Comparison of ENCODE assay signal across 9 mouse cellular contexts in the genomic region with DNA sequence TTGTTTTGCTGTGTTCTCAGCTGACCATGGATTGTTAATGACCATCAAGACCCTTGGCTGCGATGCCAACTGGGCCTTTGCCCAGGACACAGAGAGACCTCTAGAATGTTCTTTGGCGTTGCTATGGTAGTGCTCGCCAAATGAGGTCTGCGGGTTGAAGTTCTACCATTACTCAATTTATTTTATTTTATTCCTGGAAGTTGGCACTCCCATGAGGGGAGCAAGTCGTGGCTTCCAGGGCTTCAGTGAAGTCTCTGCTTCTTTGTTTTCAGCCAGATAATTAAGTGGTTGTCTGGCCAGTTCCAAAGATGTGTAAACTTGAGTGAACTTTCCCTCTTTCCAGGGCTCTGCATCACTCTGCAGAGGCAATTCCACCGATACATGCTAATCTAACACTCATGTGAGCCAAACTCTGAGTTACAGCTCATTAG. TPM values are rescaled to one million over a fixed set of nuclear protein-coding genes. Genes with fewer than 3 reads are reported as not detected.
DNase-seq lines count a peak whose midpoint lies in the region; ATAC-seq and TF ChIP-seq lines count a peak whose summit lies in the region.
"Had no signal": no experiment of that assay in that cellular context is flagged by ENCODE, and none has a peak within 500 bp of the region (broad histone marks: within the 10 kb centered on the region; RNA-seq: fewer than 3 reads in every experiment).

No protein-coding gene starts in this region.

- H3K27me3 ChIP-seq in forebrain, embryonic 16.5 days (replicated peaks; ENCODE audit: control insufficient read depth, insufficient read depth, low read length) = no peaks in the 10 kb centered on the region
- H3K27me3 ChIP-seq in forebrain, embryonic 15.5 days = no peaks in the 10 kb centered on the region
- H3K27me3 ChIP-seq in kidney, postnatal 0 days (ENCODE audit: insufficient read depth, low read length) = no peaks in the 10 kb centered on the region
- no peaks in the 10 kb centered on the region for H3K27me3 ChIP-seq in lung, embryonic 15.5 days
- H3K27me3 ChIP-seq in intestine, embryonic 16.5 days (replicated peaks; ENCODE audit: control insufficient read depth, insufficient read depth, low read length) = no peaks in the 10 kb centered on the region
- H3K27me3 ChIP-seq in midbrain, embryonic 13.5 days = no peaks in the 10 kb centered on the region
- H3K27me3 ChIP-seq: liver, embryonic 13.5 days had no signal

- no peak overlapping the region for H3K9ac ChIP-seq in forebrain, embryonic 16.5 days (replicated peaks; ENCODE audit: low read depth, low read length)
- no peak overlapping the region for H3K9ac ChIP-seq in forebrain, embryonic 15.5 days (replicated peaks)
- no peak overlapping the region for H3K9ac ChIP-seq in kidney, postnatal 0 days (ENCODE audit: low read depth, low read length)
- no peak overlapping the region for H3K9ac ChIP-seq in lung, embryonic 15.5 days
- H3K9ac ChIP-seq in intestine, embryonic 16.5 days (ENCODE audit: low read depth, low read length) = no peak overlapping the region
- no peak overlapping the region for H3K9ac ChIP-seq in midbrain, embryonic 13.5 days (replicated peaks)
- H3K9ac ChIP-seq: liver, embryonic 13.5 days had no signal

- TF ChIP-seq POLR2A in brain, embryonic 14.5 days (IDR thresholded peaks at IDR 0.05; ENCODE audit: borderline replicate concordance, extremely low read depth, insufficient read depth, insufficient read length, poor library complexity, severe bottlenecking) = no peak

- H3K4me2 ChIP-seq in forebrain, embryonic 16.5 days (ENCODE audit: low read length) = no peak overlapping the region
- H3K4me2 ChIP-seq in forebrain, embryonic 15.5 days (replicated peaks) = no peak overlapping the region
- H3K4me2 ChIP-seq in kidney, postnatal 0 days (ENCODE audit: low read length) = no peak overlapping the region
- H3K4me2 ChIP-seq in lung, embryonic 15.5 days = no peak overlapping the region
- no peak overlapping the region for H3K4me2 ChIP-seq in intestine, embryonic 16.5 days (ENCODE audit: low read depth, low read length)
- H3K4me2 ChIP-seq in midbrain, embryonic 13.5 days (replicated peaks) = no peak overlapping the region
- H3K4me2 ChIP-seq: liver, embryonic 13.5 days had no signal

- no peaks in the 10 kb centered on the region; the same call in 1 of the 2 replicates for H3K4me1 ChIP-seq in forebrain, embryonic 16.5 days (replicated peaks; ENCODE audit: control insufficient read depth, insufficient read depth, low read length)
- no peaks in the 10 kb centered on the region for H3K4me1 ChIP-seq in forebrain, embryonic 15.5 days
- H3K4me1 ChIP-seq in kidney, postnatal 0 days (replicated peaks; ENCODE audit: insufficient read depth, low read length) = no peaks in the 10 kb centered on the region; the same call in 1 of the 2 replicates
- peaks cover 10% of the 10 kb centered on the region for H3K4me1 ChIP-seq in lung, embryonic 15.5 days
- H3K4me1 ChIP-seq in intestine, embryonic 16.5 days (ENCODE audit: control insufficient read depth, insufficient read depth, low read length) = no peaks in the 10 kb centered on the region
- H3K4me1 ChIP-seq in midbrain, embryonic 13.5 days (replicated peaks) = no peaks in the 10 kb centered on the region
- H3K4me1 ChIP-seq: liver, embryonic 13.5 days had no signal

- H3K4me3 ChIP-seq in forebrain, embryonic 16.5 days (replicated peaks; ENCODE audit: low read length) = no peak overlapping the region
- H3K4me3 ChIP-seq in forebrain, embryonic 15.5 days = no peak overlapping the region
- no peak overlapping the region for H3K4me3 ChIP-seq in kidney, postnatal 0 days (replicated peaks; ENCODE audit: low read depth, low read length)
- H3K4me3 ChIP-seq in lung, embryonic 15.5 days = no peak overlapping the region
- H3K4me3 ChIP-seq in intestine, embryonic 16.5 days (ENCODE audit: low read length) = no peak overlapping the region
- H3K4me3 ChIP-seq in midbrain, embryonic 13.5 days (replicated peaks) = no peak overlapping the region
- H3K4me3 ChIP-seq: liver, embryonic 13.5 days had no signal

- no peaks in the 10 kb centered on the region for H3K36me3 ChIP-seq in forebrain, embryonic 16.5 days (ENCODE audit: control insufficient read depth, insufficient read depth)
- H3K36me3 ChIP-seq in forebrain, embryonic 15.5 days = no peaks in the 10 kb centered on the region
- H3K36me3 ChIP-seq in kidney, postnatal 0 days (ENCODE audit: insufficient read depth, low read length) = no peaks in the 10 kb centered on the region
- H3K36me3 ChIP-seq in lung, embryonic 15.5 days = no peaks in the 10 kb centered on the region
- no peaks in the 10 kb centered on the region for H3K36me3 ChIP-seq in intestine, embryonic 16.5 days (ENCODE audit: control insufficient read depth, insufficient read depth, low read length)
- H3K36me3 ChIP-seq in midbrain, embryonic 13.5 days = no peaks in the 10 kb centered on the region
- H3K36me3 ChIP-seq: liver, embryonic 13.5 days had no signal

- peak; percentile 47 for ATAC-seq in forebrain, embryonic 16.5 days
- no peak for ATAC-seq in forebrain, embryonic 15.5 days (replicated peaks)
- no peak for ATAC-seq in kidney, postnatal 0 days (replicated peaks; ENCODE audit: low FRiP score, low read depth)
- peak; percentile 58; the same call in 1 of the 2 replicates for ATAC-seq in lung, embryonic 15.5 days (ENCODE audit: borderline replicate concordance, extremely low read depth, low FRiP score, low TSS enrichment)
- no peak for ATAC-seq in intestine, embryonic 16.5 days
- ATAC-seq in megakaryocyte-erythroid progenitor cell, adult 5-6 weeks (replicated peaks; ENCODE audit: low FRiP score, low TSS enrichment, poor library complexity, severe bottlenecking) = no peak
- no peak for ATAC-seq in midbrain, embryonic 13.5 days

- H3K27ac ChIP-seq in forebrain, embryonic 16.5 days (ENCODE audit: low read length) = no peak overlapping the region
- H3K27ac ChIP-seq in forebrain, embryonic 15.5 days (replicated peaks) = no peak overlapping the region
- H3K27ac ChIP-seq in kidney, postnatal 0 days = peak overlapping the region; percentile 22; the same call in 1 of the 2 replicates
- no peak overlapping the region for H3K27ac ChIP-seq in lung, embryonic 15.5 days
- no peak overlapping the region for H3K27ac ChIP-seq in intestine, embryonic 16.5 days (ENCODE audit: low read length)
- H3K27ac ChIP-seq in midbrain, embryonic 13.5 days = no peak overlapping the region
- H3K27ac ChIP-seq: liver, embryonic 13.5 days had no signal

- no peak for TF ChIP-seq CTCF in brain, embryonic 14.5 days (IDR thresholded peaks at IDR 0.05; ENCODE audit: borderline replicate concordance, extremely low read depth, insufficient read depth, insufficient read length)
- no peak for TF ChIP-seq CTCF in kidney, postnatal 0 days (IDR thresholded peaks at IDR 0.05; ENCODE audit: low read depth)

- peak; percentile 34 for DNase-seq in brain, embryonic 14.5 days (ENCODE audit: low read depth)
- DNase-seq in kidney, postnatal 0 days (ENCODE audit: low spot score) = no peak
- DNase-seq: liver, embryonic 13.5 days had no signal

- no peaks in the 10 kb centered on the region for H3K9me3 ChIP-seq in forebrain, embryonic 16.5 days (ENCODE audit: control insufficient read depth, low read length)
- H3K9me3 ChIP-seq in forebrain, embryonic 15.5 days = no peaks in the 10 kb centered on the region
- H3K9me3 ChIP-seq in kidney, postnatal 0 days (replicated peaks; ENCODE audit: low read length) = no peaks in the 10 kb centered on the region
- H3K9me3 ChIP-seq in lung, embryonic 15.5 days = no peaks in the 10 kb centered on the region
- H3K9me3 ChIP-seq in intestine, embryonic 16.5 days (ENCODE audit: control insufficient read depth, low read length) = no peaks in the 10 kb centered on the region
- no peaks in the 10 kb centered on the region for H3K9me3 ChIP-seq in midbrain, embryonic 13.5 days
- H3K9me3 ChIP-seq: liver, embryonic 13.5 days had no signal

- WGBS in forebrain, embryonic 16.5 days = 68% methylated on average over 6 of the region's 6 CpGs
- WGBS in forebrain, embryonic 15.5 days = 77% methylated on average over 6 of the region's 6 CpGs
- 66% methylated on average over 6 of the region's 6 CpGs for WGBS in kidney, postnatal 0 days
- WGBS in lung, embryonic 15.5 days = 50% methylated on average over 6 of the region's 6 CpGs
- WGBS in intestine, embryonic 16.5 days = 80% methylated on average over 6 of the region's 6 CpGs
- WGBS in midbrain, embryonic 13.5 days = 91% methylated on average over 6 of the region's 6 CpGs

RNA-seq across cellular contexts. Expression of gene Retreg1, which starts 43.6 kb away (rescaled TPM):
- polyA plus RNA-seq in forebrain, embryonic 16.5 days (2015; fragmentation: Nextera tagmentation; extraction: Ambion mirVana) = 6.6 and 8.2 TPM in 2 replicates
- 6.2 and 7.6 TPM in 2 replicates for polyA plus RNA-seq in forebrain, embryonic 15.5 days (2015; fragmentation: Nextera tagmentation; extraction: Ambion mirVana)
- 5.2 and 8.9 TPM in 2 replicates for polyA plus RNA-seq in brain, embryonic 14.5 days (2012; rRNA removed)
- polyA plus RNA-seq in kidney, postnatal 0 days (2015; fragmentation: Nextera tagmentation; extraction: Ambion mirVana) = 37.0 and 37.1 TPM in 2 replicates
- polyA plus RNA-seq in lung, embryonic 15.5 days (2015; fragmentation: Nextera tagmentation; extraction: Ambion mirVana) = 8.0 TPM in 2 replicates
- 13.4 and 16.0 TPM in 2 replicates for polyA plus RNA-seq in intestine, embryonic 16.5 days (2015; fragmentation: Nextera tagmentation; extraction: Ambion mirVana)
- 9.7 and 12.3 TPM in 2 replicates for total RNA-seq in megakaryocyte-erythroid progenitor cell, adult 5-6 weeks (2014; fragmentation: Nextera tagmentation)
- 20.6 and 58.2 TPM in 2 replicates for total RNA-seq in megakaryocyte-erythroid progenitor cell, adult 5-6 weeks (2017)
- 6.8 TPM in 2 replicates for polyA plus RNA-seq in midbrain, embryonic 13.5 days (2015; fragmentation: Nextera tagmentation; extraction: Ambion mirVana)

Comparison
In these comparisons a context has a peak if more than half of its experiments do, and no peak if none do; other contexts are left out.
1. ATAC-seq: peak in forebrain, embryonic 16.5 days (single experiment) and lung, embryonic 15.5 days (single experiment); none in forebrain, embryonic 15.5 days (single experiment), kidney, postnatal 0 days (single experiment), intestine, embryonic 16.5 days (single experiment), megakaryocyte-erythroid progenitor cell, adult 5-6 weeks (single experiment) and midbrain, embryonic 13.5 days (single experiment).